Mouse (Mus musculus): ENCODE data around the gene Ust. TPM values are rescaled to one million over a fixed set of nuclear protein-coding genes. Genes with fewer than 3 reads are reported as not detected.

Ust gene
- 5.2 and 5.3 TPM in 2 replicates for polyA plus RNA-seq (2015; fragmentation: Nextera tagmentation; extraction: Ambion mirVana)

DNA sequence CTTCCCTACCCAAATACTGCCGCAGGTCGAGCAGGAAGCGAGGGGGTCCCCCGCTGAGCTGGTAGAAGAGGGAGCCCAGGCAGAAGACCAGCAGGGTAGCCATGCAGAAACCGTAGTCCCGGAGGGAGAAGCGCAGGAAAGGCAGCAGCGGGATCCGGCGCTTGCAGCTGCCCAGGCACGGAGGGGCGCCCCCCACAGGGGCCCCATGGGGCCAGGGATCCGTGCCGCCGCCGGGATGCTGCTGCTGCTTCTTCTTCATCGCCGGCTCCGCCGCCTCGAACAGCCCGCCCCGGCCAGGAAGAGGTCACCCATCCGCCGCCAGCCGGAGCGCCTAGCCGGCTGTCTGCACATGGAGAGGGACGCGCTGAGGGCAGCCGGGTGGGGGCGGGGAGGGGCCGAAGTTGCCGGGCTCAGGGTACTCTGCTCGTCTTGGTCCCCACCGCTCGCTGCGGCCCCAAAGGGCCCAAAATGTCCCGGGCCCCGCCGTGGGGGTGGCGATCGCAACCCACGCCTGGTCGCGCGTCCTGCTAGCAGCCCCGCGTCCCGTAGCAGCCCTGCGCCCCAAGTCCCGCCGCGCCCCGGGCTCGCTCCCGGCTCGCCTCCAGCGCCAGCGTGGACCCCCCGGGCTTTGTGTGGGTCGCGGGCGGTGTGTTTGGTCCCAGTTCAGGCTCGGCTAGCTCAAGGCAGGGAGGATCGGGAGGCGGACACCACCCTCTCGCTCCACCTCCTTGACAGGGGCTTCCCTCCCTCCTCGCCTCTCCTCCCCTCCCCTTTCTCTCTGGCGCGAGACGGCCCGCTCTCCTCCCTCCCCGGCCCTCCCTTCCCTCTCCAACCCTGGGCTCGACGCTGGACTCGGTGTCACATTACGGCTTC, at the start of gene Ust:
TSS of gene Ust (minus strand) at position 685 of the 873 bp plus-strand sequence.

All from adrenal gland, postnatal 0 days (tissue).